Mouse (Mus musculus) frontal cortex, adult 2 months (tissue): Measurements from ENCODE around the gene Olfr658. TPM values are rescaled to one million over a fixed set of nuclear protein-coding genes. Genes with fewer than 3 reads are reported as not detected.

Source experiments
- DNase-seq, 2 experiments: peaks; one replicate each; pipeline ENCODE4 v3.0.0; 2022; ENCODE audit warnings: low spot score in 1 of 2; ENCODE audit errors: extremely low spot score in 1 of 2
- polyA plus RNA-seq: library from polyadenylated mRNA; depleted of rRNA; stranded (reverse); fragments of >200 nt; gene quantifications from 2 replicates; pipeline ENCODE4 v1.2.3, GENCODE M21; 2012; rRNA removed

Olfr658 gene
- polyA plus RNA-seq = 0.06 TPM in 1 of 2 replicates, not detected in the other

- DNase-seq = peak in 1 of 2 experiments; percentile 35
These were observed at the start of gene Olfr658 for GRCm38 (mm10) chr7:104646841-104647482. TSS of gene Olfr658 (minus strand) at chr7:104647305.

- DNase-seq = no peak
These were observed 39.1 kb upstream of the Olfr658 start, which contains the start of gene Olfr661 for GRCm38 (mm10) chr7:104686201-104686600. TSS of gene Olfr661 (plus strand) at chr7:104686501.

DNA sequence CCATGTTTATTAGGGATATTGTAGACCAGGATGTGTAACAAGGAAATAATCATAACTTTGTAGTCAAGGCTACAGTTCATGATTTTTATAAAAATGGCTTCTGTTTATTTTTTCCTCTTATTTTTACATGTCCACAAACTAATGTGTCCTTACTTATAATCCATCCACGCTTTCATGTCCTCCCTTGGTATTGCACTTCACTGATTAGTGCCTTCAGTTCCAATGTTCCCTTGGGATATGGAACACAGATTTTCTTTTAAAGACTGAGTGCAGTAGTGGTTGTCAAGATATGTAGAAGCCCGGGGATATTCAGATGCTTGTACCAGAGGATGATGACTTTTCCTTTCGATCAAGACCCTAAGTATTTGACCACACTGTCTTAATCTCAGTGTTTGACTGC is 19.3 kb upstream of the Olfr658 start, which contains the start of gene Olfr659:
TSS of gene Olfr659 (plus strand) at position 301 of the 400 bp plus-strand sequence.
- no peak for DNase-seq

GRCm38 (mm10) chr7:104624494-104624893 is 22.6 kb downstream of the Olfr658 start, which contains the start of gene Olfr657:
TSS of gene Olfr657 (plus strand) at chr7:104624794.
- no peak for DNase-seq

GRCm38 (mm10) chr7:104613655-104614054 is 33.5 kb downstream of the Olfr658 start, which contains the start of gene Olfr656:
TSS of gene Olfr656 (plus strand) at chr7:104613955.
- no peak for DNase-seq

DNA sequence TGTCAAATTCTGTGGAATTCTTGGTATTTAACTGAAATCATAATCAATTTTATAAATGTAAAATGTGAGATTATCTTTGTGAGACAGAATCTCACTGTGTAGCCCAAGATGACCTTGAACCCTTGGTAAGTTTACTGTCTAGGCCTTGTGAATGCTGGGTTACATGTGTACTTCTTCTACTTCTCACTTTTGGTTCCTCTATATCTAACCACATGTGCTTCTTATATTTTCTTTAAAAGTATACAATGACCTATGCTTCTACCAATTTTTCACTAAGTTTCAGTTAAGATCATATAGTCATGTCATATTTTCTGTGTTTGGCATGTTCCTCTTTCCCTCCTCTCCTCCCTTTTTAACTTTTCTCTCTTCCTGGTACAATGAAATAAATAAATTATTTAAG is 42.4 kb downstream of the Olfr658 start:
- no peak for DNase-seq

- DNase-seq = no peak
These were observed 43.9 kb downstream of the Olfr658 start for GRCm38 (mm10) chr7:104603173-104603572.

- no peak for DNase-seq
These were observed 45.4 kb downstream of the Olfr658 start, which contains the start of gene Olfr655 for GRCm38 (mm10) chr7:104601679-104602078. TSS of gene Olfr655 (minus strand) at chr7:104601779.

Other genes with a start within 250 kb of the Olfr658 start
- gene Trim30c, start 246.5 kb downstream of the Olfr658 start, polyA plus RNA-seq = 0.04 TPM in 1 of 2 replicates, not detected in the other
- 2.6 and 2.8 TPM in 2 replicates for gene Trim30a, start 182.1 kb downstream of the Olfr658 start, polyA plus RNA-seq
- gene Trim30d, start 139.5 kb downstream of the Olfr658 start, polyA plus RNA-seq = 1.6 and 1.8 TPM in 2 replicates
- gene Olfr651, start 97.2 kb downstream of the Olfr658 start, polyA plus RNA-seq = not detected in 2 replicates
- not detected in 2 replicates for gene Olfr652, start 86.4 kb downstream of the Olfr658 start, polyA plus RNA-seq
- not detected in 2 replicates for gene Olfr653, start 70.0 kb downstream of the Olfr658 start, polyA plus RNA-seq
- not detected in 2 replicates for gene Olfr654, start 60.3 kb downstream of the Olfr658 start, polyA plus RNA-seq
- not detected in 2 replicates for gene Olfr655, start 45.5 kb downstream of the Olfr658 start, polyA plus RNA-seq
- gene Olfr656, start 33.4 kb downstream of the Olfr658 start, polyA plus RNA-seq = not detected in 2 replicates
- gene Olfr657, start 22.5 kb downstream of the Olfr658 start, polyA plus RNA-seq = not detected in 2 replicates
- gene Olfr659, start 19.4 kb upstream of the Olfr658 start, polyA plus RNA-seq = not detected in 2 replicates
- 0.11 TPM in 1 of 2 replicates, not detected in the other for gene Olfr661, start 39.2 kb upstream of the Olfr658 start, polyA plus RNA-seq
- gene Usp17le, start 130.2 kb upstream of the Olfr658 start, polyA plus RNA-seq = not detected in 2 replicates
- not detected in 2 replicates for gene Usp17lb, start 195.3 kb upstream of the Olfr658 start, polyA plus RNA-seq
- not detected in 2 replicates for gene Usp17la, start 209.7 kb upstream of the Olfr658 start, polyA plus RNA-seq
- not detected in 2 replicates for gene Olfr665, start 230.7 kb upstream of the Olfr658 start, polyA plus RNA-seq
- not detected in 2 replicates for gene Olfr666, start 248.6 kb upstream of the Olfr658 start, polyA plus RNA-seq